Mouse (Mus musculus): ENCODE results near the gene Olfr1176. TPM values are rescaled to one million over a fixed set of nuclear protein-coding genes. Genes with fewer than 3 reads are reported as not detected.

The Olfr1176 gene
- polyA plus RNA-seq (2014; fragmentation: Nextera tagmentation; extraction: Ambion mirVana) = not detected in 2 replicates

- no peaks in the 10 kb centered on the region for H3K27me3 ChIP-seq (ENCODE audit: control insufficient read depth, insufficient read depth, low read length)
- H3K4me2 ChIP-seq (replicated peaks) = no peak within 1 kb of the TSS
- H3K27ac ChIP-seq = no peak within 1 kb of the TSS
- ATAC-seq (ENCODE audit: low FRiP score) (no peak), DNase-seq (ENCODE audit: low spot score) (no peak)
- no peak within 1 kb of the TSS for H3K4me3 ChIP-seq (replicated peaks; ENCODE audit: low read length)
- H3K9ac ChIP-seq = no peak within 1 kb of the TSS
- H3K9me3 ChIP-seq (ENCODE audit: control insufficient read depth, low read length) = no peaks in the 10 kb centered on the region
- H3K36me3 ChIP-seq (replicated peaks; ENCODE audit: control insufficient read depth, insufficient read depth) = no peaks in the 10 kb centered on the region
- 74% methylated on average over 1 of the region's 1 CpGs for WGBS
- H3K4me1 ChIP-seq (replicated peaks; ENCODE audit: control insufficient read depth, insufficient read depth, low read length) = no peaks in the 10 kb centered on the region
Measured at GRCm38 (mm10) chr2:88336421-88336820, at the start of gene Olfr1176. TSS of gene Olfr1176 (plus strand) at chr2:88336721.

- Histone ChIP-seq H3K36me3 (replicated peaks; ENCODE audit: control insufficient read depth, insufficient read depth) (no peaks in the 10 kb centered on the region), H3K27me3 (ENCODE audit: control insufficient read depth, insufficient read depth, low read length) (no peaks in the 10 kb centered on the region), H3K4me2 (replicated peaks) (no peak within 1 kb of the TSS), H3K4me3 (replicated peaks; ENCODE audit: low read length) (no peak within 1 kb of the TSS), H3K9ac (no peak within 1 kb of the TSS), H3K4me1 (replicated peaks; ENCODE audit: control insufficient read depth, insufficient read depth, low read length) (no peaks in the 10 kb centered on the region), H3K27ac (no peak within 1 kb of the TSS), H3K9me3 (ENCODE audit: control insufficient read depth, low read length) (no peaks in the 10 kb centered on the region)
- WGBS = 90% methylated on average over 4 of the region's 4 CpGs
- ATAC-seq (ENCODE audit: low FRiP score) (no peak), DNase-seq (ENCODE audit: low spot score) (no peak)
Measured at GRCm38 (mm10) chr2:88315035-88315434, 21.5 kb upstream of the Olfr1176 start, which contains the start of gene Olfr1174-ps. TSS of gene Olfr1174-ps (minus strand) at chr2:88315135.

GRCm38 (mm10) chr2:88327115-88327514 lies 9.4 kb upstream of the Olfr1176 start, which contains the start of gene Olfr1175-ps:
TSS of gene Olfr1175-ps (minus strand) at chr2:88327215.
- DNase-seq (ENCODE audit: low spot score) = no peak
- no peak for ATAC-seq (ENCODE audit: low FRiP score)
- whole genome bisulfite sequencing = 93% methylated on average over 2 of the region's 2 CpGs

GRCm38 (mm10) chr2:88346392-88346791 lies 9.9 kb downstream of the Olfr1176 start, which contains the start of gene Olfr1177-ps:
TSS of gene Olfr1177-ps (minus strand) at chr2:88346492.
- Histone ChIP-seq H3K36me3 (replicated peaks; ENCODE audit: control insufficient read depth, insufficient read depth) (no peaks in the 10 kb centered on the region), H3K27ac (no peak within 1 kb of the TSS), H3K4me1 (replicated peaks; ENCODE audit: control insufficient read depth, insufficient read depth, low read length) (no peaks in the 10 kb centered on the region), H3K9me3 (ENCODE audit: control insufficient read depth, low read length) (no peaks in the 10 kb centered on the region), H3K4me3 (replicated peaks; ENCODE audit: low read length) (no peak within 1 kb of the TSS), H3K9ac (no peak within 1 kb of the TSS), H3K4me2 (replicated peaks) (no peak within 1 kb of the TSS), H3K27me3 (ENCODE audit: control insufficient read depth, insufficient read depth, low read length) (no peaks in the 10 kb centered on the region)
- no peak for DNase-seq (ENCODE audit: low spot score)
- no peak for ATAC-seq (ENCODE audit: low FRiP score)
- WGBS = 81% methylated on average over 1 of the region's 1 CpGs

More at GRCm38 (mm10) chr2:88327115-88327514, 9.4 kb upstream of the Olfr1176 start, which contains the start of gene Olfr1175-ps:
- Histone ChIP-seq H3K27me3 (ENCODE audit: control insufficient read depth, insufficient read depth, low read length) (no peaks in the 10 kb centered on the region), H3K27ac (no peak within 1 kb of the TSS), H3K4me2 (replicated peaks) (no peak within 1 kb of the TSS), H3K4me3 (replicated peaks; ENCODE audit: low read length) (no peak within 1 kb of the TSS), H3K36me3 (replicated peaks; ENCODE audit: control insufficient read depth, insufficient read depth) (no peaks in the 10 kb centered on the region), H3K4me1 (replicated peaks; ENCODE audit: control insufficient read depth, insufficient read depth, low read length) (no peaks in the 10 kb centered on the region), H3K9ac (no peak within 1 kb of the TSS), H3K9me3 (ENCODE audit: control insufficient read depth, low read length) (no peaks in the 10 kb centered on the region)

- H3K9me3 ChIP-seq (ENCODE audit: control insufficient read depth, low read length) = no peaks in the 10 kb centered on the region
- no peaks in the 10 kb centered on the region for H3K36me3 ChIP-seq (replicated peaks; ENCODE audit: control insufficient read depth, insufficient read depth)
- no peak overlapping the region for H3K4me2 ChIP-seq (replicated peaks)
- DNase-seq (ENCODE audit: low spot score) (peak; percentile 85), ATAC-seq (ENCODE audit: low FRiP score) (peak; percentile 60; the same call in 1 of the 2 replicates)
- H3K4me1 ChIP-seq (replicated peaks; ENCODE audit: control insufficient read depth, insufficient read depth, low read length) = no peaks in the 10 kb centered on the region
- 5% methylated on average over 2 of the region's 2 CpGs for WGBS
- H3K9ac ChIP-seq = no peak overlapping the region
- H3K27me3 ChIP-seq (ENCODE audit: control insufficient read depth, insufficient read depth, low read length) = no peaks in the 10 kb centered on the region
- no peak overlapping the region for H3K27ac ChIP-seq
- no peak overlapping the region for H3K4me3 ChIP-seq (replicated peaks; ENCODE audit: low read length)
Measured at GRCm38 (mm10) chr2:88356304-88356703, 19.8 kb downstream of the Olfr1176 start.

GRCm38 (mm10) chr2:88386762-88387161 lies 50.2 kb downstream of the Olfr1176 start, which contains the start of gene Olfr1178:
TSS of gene Olfr1178 (plus strand) at chr2:88387062.
- DNase-seq (ENCODE audit: low spot score) (no peak), ATAC-seq (ENCODE audit: low FRiP score) (no peak)
- WGBS = 80% methylated on average over 1 of the region's 1 CpGs
- no peak within 1 kb of the TSS for H3K27ac ChIP-seq
- no peak within 1 kb of the TSS for H3K4me3 ChIP-seq (replicated peaks; ENCODE audit: low read length)
- no peaks in the 10 kb centered on the region for H3K9me3 ChIP-seq (ENCODE audit: control insufficient read depth, low read length)
- no peaks in the 10 kb centered on the region for H3K36me3 ChIP-seq (replicated peaks; ENCODE audit: control insufficient read depth, insufficient read depth)
- no peaks in the 10 kb centered on the region for H3K27me3 ChIP-seq (ENCODE audit: control insufficient read depth, insufficient read depth, low read length)
- no peak within 1 kb of the TSS for H3K4me2 ChIP-seq (replicated peaks)
- H3K9ac ChIP-seq = no peak within 1 kb of the TSS
- no peaks in the 10 kb centered on the region for H3K4me1 ChIP-seq (replicated peaks; ENCODE audit: control insufficient read depth, insufficient read depth, low read length)

Other genes with a start within 250 kb of the Olfr1176 start
- gene Olfr1164, start 242.8 kb upstream of the Olfr1176 start, polyA plus RNA-seq (2014; fragmentation: Nextera tagmentation; extraction: Ambion mirVana) = not detected in 2 replicates
- not detected in 2 replicates for gene Olfr1166, start 208.4 kb upstream of the Olfr1176 start, polyA plus RNA-seq (2014; fragmentation: Nextera tagmentation; extraction: Ambion mirVana)
- not detected in 2 replicates for gene Olfr1167, start 181.5 kb upstream of the Olfr1176 start, polyA plus RNA-seq (2014; fragmentation: Nextera tagmentation; extraction: Ambion mirVana)
- not detected in 2 replicates for gene Olfr1168, start 154.8 kb upstream of the Olfr1176 start, polyA plus RNA-seq (2014; fragmentation: Nextera tagmentation; extraction: Ambion mirVana)
- gene Olfr1170, start 108.4 kb upstream of the Olfr1176 start, polyA plus RNA-seq (2014; fragmentation: Nextera tagmentation; extraction: Ambion mirVana) = not detected in 2 replicates
- not detected in 2 replicates for gene Olfr1173, start 56.8 kb upstream of the Olfr1176 start, polyA plus RNA-seq (2014; fragmentation: Nextera tagmentation; extraction: Ambion mirVana)
- gene Olfr1174-ps, start 21.6 kb upstream of the Olfr1176 start, polyA plus RNA-seq (2014; fragmentation: Nextera tagmentation; extraction: Ambion mirVana) = not detected in 2 replicates
- gene Olfr1175-ps, start 9.5 kb upstream of the Olfr1176 start, polyA plus RNA-seq (2014; fragmentation: Nextera tagmentation; extraction: Ambion mirVana) = not detected in 2 replicates
- not detected in 2 replicates for gene Olfr1177-ps, start 9.8 kb downstream of the Olfr1176 start, polyA plus RNA-seq (2014; fragmentation: Nextera tagmentation; extraction: Ambion mirVana)
- gene Olfr1178, start 50.3 kb downstream of the Olfr1176 start, polyA plus RNA-seq (2014; fragmentation: Nextera tagmentation; extraction: Ambion mirVana) = not detected in 2 replicates
- gene Olfr1179, start 69.7 kb downstream of the Olfr1176 start, polyA plus RNA-seq (2014; fragmentation: Nextera tagmentation; extraction: Ambion mirVana) = not detected in 2 replicates
- not detected in 2 replicates for gene Olfr1180, start 82.4 kb downstream of the Olfr1176 start, polyA plus RNA-seq (2014; fragmentation: Nextera tagmentation; extraction: Ambion mirVana)
- gene Olfr1181, start 89.5 kb downstream of the Olfr1176 start, polyA plus RNA-seq (2014; fragmentation: Nextera tagmentation; extraction: Ambion mirVana) = not detected in 2 replicates
- gene Gm13757, start 112.4 kb downstream of the Olfr1176 start, polyA plus RNA-seq (2014; fragmentation: Nextera tagmentation; extraction: Ambion mirVana) = not detected in 2 replicates
- gene Olfr1183, start 118.1 kb downstream of the Olfr1176 start, polyA plus RNA-seq (2014; fragmentation: Nextera tagmentation; extraction: Ambion mirVana) = not detected in 2 replicates
- not detected in 2 replicates for gene Olfr1184, start 146.9 kb downstream of the Olfr1176 start, polyA plus RNA-seq (2014; fragmentation: Nextera tagmentation; extraction: Ambion mirVana)
- gene Olfr1185-ps1, start 156.6 kb downstream of the Olfr1176 start, polyA plus RNA-seq (2014; fragmentation: Nextera tagmentation; extraction: Ambion mirVana) = not detected in 2 replicates
- not detected in 2 replicates for gene Olfr1186, start 181.8 kb downstream of the Olfr1176 start, polyA plus RNA-seq (2014; fragmentation: Nextera tagmentation; extraction: Ambion mirVana)
- not detected in 2 replicates for gene Olfr1188, start 220.2 kb downstream of the Olfr1176 start, polyA plus RNA-seq (2014; fragmentation: Nextera tagmentation; extraction: Ambion mirVana)
- gene Olfr1189, start 249.7 kb downstream of the Olfr1176 start, polyA plus RNA-seq (2014; fragmentation: Nextera tagmentation; extraction: Ambion mirVana) = not detected in 2 replicates